Mouse (Mus musculus) heart, postnatal 36 days (tissue): ENCODE results near the gene Lyst. TPM values are rescaled to one million over a fixed set of nuclear protein-coding genes. Genes with fewer than 3 reads are reported as not detected.

Experiments used
- DNase-seq, 2 experiments: peaks; one replicate each; pipeline ENCODE4 v3.0.0; 2021 to 2022
- intact Hi-C: fragments of 180-260 bp; cut with DNase I; formaldehyde crosslinking; loops from one replicate; pipeline ENCODE4 v1.15.1; 2025
- total RNA-seq, 2 experiments: library from RNA; stranded (reverse); gene quantifications; 2 replicates each; pipeline ENCODE4 v1.2.3; 2021

The Lyst gene
- total RNA-seq, 2 experiments from 2014 or later: 7.4 to 13.1 TPM

DNA sequence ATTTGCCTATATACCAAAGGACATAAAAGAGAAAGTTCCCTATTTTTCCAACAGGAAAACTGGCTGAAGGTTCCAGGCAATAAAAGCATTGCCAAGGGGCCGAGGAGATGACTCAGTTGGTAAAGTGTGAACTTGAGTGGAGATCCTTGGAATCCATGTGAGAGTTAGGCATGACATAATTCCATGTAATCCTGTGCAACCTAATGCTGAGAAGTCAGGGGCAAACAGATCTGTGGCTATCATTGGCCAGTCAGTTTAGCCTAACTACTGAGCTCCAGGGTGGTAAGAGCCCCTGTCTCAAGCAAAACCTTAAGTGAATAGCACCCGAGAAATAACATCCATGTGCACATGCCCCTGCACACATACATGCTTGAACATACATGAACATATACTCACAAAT is 17.3 kb upstream of the Lyst start:
- intact Hi-C loops: loop anchor here (1.0 kb wide), 1 partner anchor 56 kb away; no protein-coding TSS in a partner anchor

GRCm38 (mm10) chr13:13573572-13574257 is 16.5 kb upstream of the Lyst start:
- intact Hi-C loops: loop anchor here (1.0 kb wide), 1 partner anchor 56 kb away; no protein-coding TSS in a partner anchor
- DNase-seq: peak; percentile 81 to 83

More for the DNA sequence above, 17.3 kb upstream of the Lyst start:
- DNase-seq: no peak

GRCm38 (mm10) chr13:13574258-13574870 is 15.8 kb upstream of the Lyst start:
- no peak for DNase-seq
- intact Hi-C loops: no loop called here

DNA sequence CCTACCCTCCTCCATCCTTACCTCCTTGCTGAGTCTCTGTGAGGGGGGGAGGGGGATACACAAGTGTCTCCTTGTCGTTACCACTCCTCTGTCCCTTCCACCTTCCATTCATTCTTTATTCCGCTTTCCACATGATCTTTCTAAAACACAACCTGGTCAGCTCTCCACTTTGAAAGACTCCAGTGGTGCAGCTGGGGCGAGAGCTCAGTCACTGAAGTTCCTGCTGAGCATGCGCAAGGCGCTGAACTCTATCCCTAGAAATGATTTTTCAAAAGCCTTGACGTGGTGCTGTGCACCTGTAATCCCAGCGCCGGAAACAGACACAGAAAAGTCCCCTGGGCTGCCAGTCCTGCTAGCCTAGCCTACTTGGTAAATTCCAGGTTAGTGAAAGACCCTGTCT is 15.1 kb upstream of the Lyst start:
- intact Hi-C loops: no loop called here
- no peak for DNase-seq

DNA sequence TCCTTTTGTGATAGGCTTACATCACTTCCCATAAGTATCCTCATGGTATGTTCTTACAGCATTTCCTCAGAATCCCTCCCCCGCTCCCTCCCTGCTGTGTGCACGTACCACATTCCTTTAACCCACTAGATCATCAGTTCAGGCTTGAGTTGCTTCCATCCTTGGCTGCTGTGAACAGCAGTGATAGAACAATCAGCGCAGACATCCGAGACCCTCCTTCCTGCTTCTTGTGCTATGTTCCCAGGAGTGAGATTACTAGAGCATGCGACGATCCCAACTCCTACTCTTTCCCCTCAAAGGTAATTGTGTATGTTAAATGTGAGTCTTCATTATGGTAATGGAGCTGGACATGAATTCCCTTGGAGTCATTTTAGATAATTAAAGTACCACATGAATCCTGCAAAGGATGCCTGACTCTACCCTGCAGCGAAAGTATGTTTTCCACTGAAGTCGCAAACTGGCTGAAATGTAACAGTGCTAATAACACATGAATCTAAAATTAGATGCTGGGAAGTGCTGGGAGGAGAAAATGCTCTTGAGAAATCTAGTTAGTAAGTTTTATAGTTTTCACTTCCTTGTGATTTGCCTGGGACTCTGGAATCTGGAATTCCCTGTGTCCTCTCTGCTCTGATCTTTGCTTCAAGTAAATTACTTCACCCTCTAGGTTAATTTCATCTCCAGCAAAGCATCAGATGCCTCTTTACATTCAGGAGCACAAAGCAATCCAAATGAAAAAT is 13.6 kb upstream of the Lyst start:
- no peak for DNase-seq
- intact Hi-C loops: no loop called here

GRCm38 (mm10) chr13:13581988-13582387 is 8.2 kb upstream of the Lyst start:
- DNase-seq: no peak
- intact Hi-C loops: no loop called here

DNA sequence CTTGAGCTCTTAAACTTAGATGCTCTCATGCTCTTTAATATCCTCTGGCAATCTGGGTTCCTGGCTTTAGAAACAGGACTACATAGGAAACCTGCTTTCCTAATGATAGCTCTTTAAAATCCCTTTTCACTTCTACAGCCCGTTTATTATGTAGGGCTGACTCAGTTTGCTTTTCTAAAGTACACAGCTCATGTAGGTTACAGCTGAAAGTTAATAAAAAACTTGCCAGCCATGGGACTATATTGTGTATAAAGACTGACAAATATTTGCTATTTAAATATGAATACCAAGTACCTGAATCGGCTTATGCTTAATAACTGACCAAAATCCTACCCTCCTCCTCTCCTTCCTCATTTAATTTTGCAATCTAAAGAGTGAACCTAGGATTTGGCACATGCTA is 6.7 kb upstream of the Lyst start:
- intact Hi-C loops: no loop called here
- DNase-seq: no peak

- no peak for DNase-seq
- intact Hi-C loops: no loop called here
These were observed 2.5 kb upstream of the Lyst start for GRCm38 (mm10) chr13:13587653-13588184.

DNA sequence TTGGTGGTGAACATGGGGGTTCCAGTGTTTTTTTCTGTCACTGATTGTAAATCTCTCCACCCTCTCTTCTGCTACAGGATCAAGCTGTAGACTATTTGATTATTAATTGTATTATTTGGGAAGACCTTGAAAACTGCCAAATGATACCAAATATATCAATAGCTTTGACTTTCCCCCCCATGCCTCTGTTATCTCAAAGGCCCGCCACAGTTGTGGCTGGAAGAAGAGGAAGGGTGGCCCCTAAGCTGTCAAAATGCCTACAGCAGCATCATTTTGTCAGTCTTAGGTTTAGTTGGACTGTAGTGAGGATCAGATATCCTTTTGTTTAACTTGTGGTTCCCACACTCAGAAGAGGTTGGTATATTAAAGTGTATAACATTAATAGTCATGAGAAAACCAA is 1.7 kb upstream of the Lyst start:
- no peak for DNase-seq
- intact Hi-C loops: no loop called here

GRCm38 (mm10) chr13:13589032-13589431 is 1.2 kb upstream of the Lyst start:
- no peak for DNase-seq
- intact Hi-C loops: no loop called here

GRCm38 (mm10) chr13:13591892-13592291 is 1.7 kb downstream of the Lyst start:
- intact Hi-C loops: loop anchor here (5.0 kb wide), 1 partner anchor 55 kb away; no protein-coding TSS in a partner anchor
- DNase-seq: no peak

DNA sequence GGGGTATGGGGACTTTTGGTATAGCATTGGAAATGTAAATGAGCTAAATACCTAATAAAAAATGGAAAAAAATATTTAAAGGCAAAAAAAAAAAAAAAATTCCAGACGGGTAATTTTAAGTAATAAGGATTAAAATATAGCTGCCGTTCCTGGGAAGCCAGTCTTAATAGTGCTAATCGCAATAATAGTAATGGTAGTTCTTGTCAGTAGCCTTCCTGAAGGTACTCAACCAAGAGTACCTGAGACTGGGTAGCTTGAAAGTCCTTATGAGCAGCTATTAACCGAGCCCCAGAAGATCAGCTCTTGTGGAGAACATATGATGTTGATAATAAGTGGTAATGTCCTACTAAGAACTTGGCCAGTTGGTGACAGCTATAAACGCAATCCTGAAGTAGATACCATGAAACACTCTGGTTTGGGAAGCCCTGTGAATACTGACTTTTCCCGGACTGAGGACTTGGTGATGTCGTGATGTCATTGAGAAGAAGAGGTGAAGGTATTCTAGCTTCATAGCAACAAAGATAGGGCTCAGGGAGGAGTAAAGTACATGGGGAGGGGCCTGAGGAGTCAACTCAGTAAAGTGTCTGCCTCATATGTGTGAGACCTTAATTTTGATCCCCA is 6.3 kb downstream of the Lyst start:
- intact Hi-C loops: no loop called here
- no peak for DNase-seq

- intact Hi-C loops: no loop called here
- no peak for DNase-seq
These were observed 7.7 kb downstream of the Lyst start for GRCm38 (mm10) chr13:13597896-13598295.

DNA sequence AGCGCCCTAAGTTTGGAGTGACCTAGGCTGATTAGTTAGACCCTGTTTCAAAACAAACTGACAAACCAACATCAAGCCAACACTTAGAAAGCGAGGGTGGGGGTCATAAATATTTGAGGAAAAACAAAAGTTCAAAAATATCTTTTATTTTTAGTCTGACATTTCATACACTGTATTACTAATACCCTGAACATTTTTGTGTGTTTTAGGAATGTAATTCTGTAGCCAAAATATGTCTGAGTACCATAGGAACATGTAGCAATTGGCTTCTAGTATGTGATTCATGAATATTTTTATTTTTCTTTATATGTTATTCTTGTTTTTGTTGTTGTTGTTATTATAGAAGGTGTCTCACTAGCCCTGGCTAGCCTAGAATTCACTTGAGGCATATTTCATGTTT is 11.2 kb downstream of the Lyst start:
- DNase-seq: no peak
- intact Hi-C loops: no loop called here

DNA sequence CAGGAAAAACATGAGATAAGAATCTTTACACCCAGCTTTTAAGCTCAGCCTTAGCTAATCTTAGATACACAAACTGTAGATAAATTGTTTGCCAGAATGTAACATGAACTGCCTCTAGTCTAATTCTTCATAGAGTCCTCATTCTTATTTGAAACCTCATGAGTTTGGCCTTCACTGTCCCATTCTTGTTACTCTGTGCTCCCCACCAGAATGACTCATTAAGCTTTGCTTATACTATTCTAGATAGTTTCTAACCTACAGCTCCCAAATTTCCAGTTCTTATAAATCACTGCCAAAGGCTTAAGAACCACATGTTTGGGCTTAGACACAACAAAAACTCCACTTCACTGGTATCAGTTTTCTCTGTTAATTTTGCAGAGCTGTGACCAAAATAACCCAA is 16.0 kb downstream of the Lyst start:
- DNase-seq: no peak

DNA sequence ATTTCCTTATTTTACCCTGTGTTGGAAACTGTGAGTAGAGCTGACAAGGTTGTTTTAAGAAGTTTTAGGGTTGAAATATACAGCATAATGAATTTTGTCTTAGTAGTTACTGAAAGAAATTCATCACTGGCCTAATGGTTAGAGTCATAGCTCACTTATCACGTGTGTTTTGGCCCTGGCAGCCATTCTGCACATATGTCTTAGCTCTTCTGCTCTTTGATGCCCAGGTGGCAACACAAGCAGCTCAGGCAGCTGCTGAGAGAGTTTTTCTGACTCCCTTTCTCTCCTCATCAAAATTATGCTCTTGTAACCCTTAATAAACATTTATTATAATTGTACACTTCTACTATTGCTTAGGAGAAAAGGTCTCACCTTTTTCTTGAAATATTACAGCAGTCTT is 18.1 kb downstream of the Lyst start:
- intact Hi-C loops: no loop called here
- DNase-seq: no peak

More for the DNA sequence above, 16.0 kb downstream of the Lyst start:
- intact Hi-C loops: no loop called here

DNA sequence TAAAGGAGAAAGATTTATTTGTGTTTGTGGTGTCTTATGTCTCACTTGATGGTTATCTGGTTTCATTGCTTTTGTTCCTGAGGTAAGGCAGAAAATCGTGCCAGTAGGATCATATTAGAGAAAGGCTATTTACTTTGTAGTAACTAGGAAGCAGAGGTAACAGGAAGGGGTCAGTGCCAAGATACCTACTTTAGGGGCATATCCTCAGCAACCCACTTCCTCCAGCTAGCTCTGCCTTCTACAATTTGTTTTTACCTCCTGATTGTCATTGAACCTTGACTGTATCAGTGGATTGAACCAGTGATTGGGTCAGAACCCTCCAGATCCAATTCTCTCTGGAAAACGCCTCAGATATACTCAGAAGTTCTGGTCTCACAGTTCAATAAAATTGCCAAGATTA is 19.5 kb downstream of the Lyst start:
- no peak for DNase-seq

GRCm38 (mm10) chr13:13612882-13613281 is 22.7 kb downstream of the Lyst start:
- intact Hi-C loops: loop anchor here (1.0 kb wide), 1 partner anchor 96 kb away; no protein-coding TSS in a partner anchor
- DNase-seq: peak; percentile 14 to 25

More for the DNA sequence above, 19.5 kb downstream of the Lyst start:
- intact Hi-C loops: no loop called here

DNA sequence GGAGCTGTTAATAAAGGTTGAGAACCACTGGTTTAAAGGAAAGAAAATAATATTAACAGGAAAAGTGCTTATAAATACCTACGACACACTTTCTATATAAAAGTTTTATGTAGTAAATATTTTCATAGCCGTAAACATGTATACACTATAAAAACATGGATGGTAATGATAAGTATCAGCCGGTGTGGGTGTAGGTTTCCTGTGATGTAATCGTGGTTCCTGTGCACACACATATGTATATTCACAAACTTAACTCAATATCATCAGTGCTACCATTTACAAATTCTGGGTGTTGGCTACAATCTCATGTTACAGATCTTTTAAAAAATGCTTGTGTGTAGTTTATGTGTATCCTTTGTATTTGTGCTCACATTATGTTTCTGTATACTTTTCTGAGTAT is 24.0 kb downstream of the Lyst start:
- intact Hi-C loops: no loop called here
- DNase-seq: no peak

- no peak for DNase-seq
- intact Hi-C loops: no loop called here
These were observed 31.3 kb downstream of the Lyst start for GRCm38 (mm10) chr13:13621456-13621855.

GRCm38 (mm10) chr13:13622565-13622964 is 32.4 kb downstream of the Lyst start:
- DNase-seq: no peak
- intact Hi-C loops: no loop called here
